Mouse (Mus musculus): ENCODE measurements around the gene Zfp870.
"Not testable (repeated sequence)": the region's sequence is repeated elsewhere in the genome, so short reads cannot be mapped to it uniquely, and the experiment has no call there.

Gene Zfp870

DNA sequence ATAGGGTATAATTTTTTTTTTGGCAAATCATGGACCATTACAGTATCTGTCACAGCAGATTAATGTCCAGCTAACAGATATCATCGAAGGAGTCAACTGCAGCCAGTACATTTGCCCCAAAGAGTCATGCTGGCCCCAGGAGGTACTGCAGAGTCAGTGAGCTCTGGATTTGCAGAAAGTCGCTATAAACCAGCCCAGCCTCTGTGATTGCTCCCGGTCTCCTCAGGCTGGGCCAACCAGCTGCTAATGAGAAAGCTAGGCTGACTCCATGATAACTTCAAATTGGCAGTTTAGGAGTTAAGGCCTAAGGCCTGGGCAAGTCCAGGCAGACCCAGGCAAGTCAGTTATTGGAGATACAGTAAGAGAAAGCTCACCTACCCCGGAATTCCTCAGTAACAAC lies 19.4 kb downstream of the Zfp870 start:
- DNase-seq (ENCODE audit: low spot score in 2 of 2): no peak

DNA sequence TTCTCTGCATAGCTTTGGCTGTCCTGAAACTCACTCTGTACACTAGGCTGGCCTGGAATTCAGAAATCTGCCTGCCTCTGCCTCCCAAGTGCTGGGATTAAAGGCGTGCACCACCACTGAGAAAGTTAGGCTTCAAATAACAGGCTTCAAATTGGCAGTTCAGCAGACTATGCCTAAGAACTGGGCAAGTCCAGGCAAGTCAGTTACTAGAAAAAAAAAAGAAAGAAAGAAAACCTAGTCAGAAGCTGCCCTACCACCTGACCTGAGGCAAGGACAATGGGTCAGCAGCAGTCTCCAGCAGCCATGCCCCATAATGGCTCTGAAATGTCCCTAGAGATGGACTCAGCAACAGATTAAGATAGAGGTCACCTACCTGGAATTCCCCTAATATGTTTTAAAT lies 20.0 kb downstream of the Zfp870 start:
- no peak for DNase-seq (ENCODE audit: low spot score in 2 of 2)

DNA sequence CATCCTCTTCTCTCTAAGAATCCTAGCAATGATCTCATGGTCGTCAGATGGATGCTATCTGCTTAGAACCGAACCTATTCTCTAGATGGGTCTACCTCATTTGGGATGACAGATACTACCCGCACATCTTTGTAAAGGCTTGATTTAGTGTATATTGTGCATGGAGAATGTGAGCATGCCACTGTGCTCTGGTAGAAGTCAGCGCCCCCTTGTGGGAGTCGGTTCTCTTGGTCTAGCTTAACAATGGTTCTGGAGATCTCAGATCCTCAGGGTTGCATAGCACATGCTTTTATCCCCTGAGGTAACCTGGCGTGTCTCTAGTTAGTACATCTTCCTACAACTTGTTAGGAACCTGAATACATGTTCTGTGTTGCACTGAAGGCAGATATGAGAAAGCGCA lies 24.2 kb downstream of the Zfp870 start:
- not testable (repeated sequence) for DNase-seq (ENCODE audit: low spot score in 2 of 2)

DNA sequence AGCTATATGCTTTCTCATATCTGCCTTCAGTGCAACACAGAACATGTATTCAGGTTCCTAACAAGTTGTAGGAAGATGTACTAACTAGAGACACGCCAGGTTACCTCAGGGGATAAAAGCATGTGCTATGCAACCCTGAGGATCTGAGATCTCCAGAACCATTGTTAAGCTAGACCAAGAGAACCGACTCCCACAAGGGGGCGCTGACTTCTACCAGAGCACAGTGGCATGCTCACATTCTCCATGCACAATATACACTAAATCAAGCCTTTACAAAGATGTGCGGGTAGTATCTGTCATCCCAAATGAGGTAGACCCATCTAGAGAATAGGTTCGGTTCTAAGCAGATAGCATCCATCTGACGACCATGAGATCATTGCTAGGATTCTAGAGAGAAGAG lies 34.7 kb downstream of the Zfp870 start:
- DNase-seq (ENCODE audit: low spot score in 2 of 2): not testable (repeated sequence)

DNA sequence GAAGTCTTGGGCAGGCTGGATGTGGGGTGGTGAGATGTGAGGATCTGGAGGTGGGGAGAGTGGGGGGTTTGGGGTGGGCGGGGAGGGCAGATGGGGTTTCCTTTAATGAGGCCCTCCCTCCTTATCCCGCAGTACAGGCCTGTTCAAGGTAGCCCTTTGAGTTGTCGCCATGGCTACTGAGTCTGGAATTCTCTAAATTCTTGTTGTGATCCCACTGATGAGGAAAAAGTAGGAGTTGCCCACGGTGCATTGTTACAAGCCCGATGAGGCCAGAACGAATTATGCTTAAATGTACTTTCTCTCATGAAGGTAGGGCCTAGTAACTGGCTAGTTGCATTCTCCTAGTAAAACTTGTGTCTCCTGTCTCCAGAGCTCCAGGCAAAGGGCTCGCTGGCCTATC lies 39.9 kb downstream of the Zfp870 start:
- no peak for DNase-seq (ENCODE audit: low spot score in 2 of 2)

DNA sequence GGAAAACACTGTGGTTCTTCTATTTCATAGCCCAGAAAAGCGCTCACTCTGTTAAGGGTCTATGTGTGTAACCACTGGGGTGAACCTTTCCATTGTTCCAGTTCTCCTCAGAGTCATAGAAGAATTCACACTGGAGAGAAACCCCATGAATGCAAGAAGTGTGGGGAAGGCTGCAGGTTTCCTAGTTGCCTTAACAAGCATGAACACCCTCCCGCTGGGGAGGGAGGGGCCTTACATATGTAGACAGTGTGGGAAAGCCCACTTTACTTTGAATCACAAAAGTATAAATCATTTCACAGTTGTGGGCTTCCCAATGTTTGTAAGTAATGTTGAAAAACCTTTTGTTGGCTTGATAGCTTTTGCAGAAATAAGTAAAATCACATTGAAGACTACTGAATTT lies 50.1 kb downstream of the Zfp870 start:
- DNase-seq (ENCODE audit: low spot score in 2 of 2): no peak

DNA sequence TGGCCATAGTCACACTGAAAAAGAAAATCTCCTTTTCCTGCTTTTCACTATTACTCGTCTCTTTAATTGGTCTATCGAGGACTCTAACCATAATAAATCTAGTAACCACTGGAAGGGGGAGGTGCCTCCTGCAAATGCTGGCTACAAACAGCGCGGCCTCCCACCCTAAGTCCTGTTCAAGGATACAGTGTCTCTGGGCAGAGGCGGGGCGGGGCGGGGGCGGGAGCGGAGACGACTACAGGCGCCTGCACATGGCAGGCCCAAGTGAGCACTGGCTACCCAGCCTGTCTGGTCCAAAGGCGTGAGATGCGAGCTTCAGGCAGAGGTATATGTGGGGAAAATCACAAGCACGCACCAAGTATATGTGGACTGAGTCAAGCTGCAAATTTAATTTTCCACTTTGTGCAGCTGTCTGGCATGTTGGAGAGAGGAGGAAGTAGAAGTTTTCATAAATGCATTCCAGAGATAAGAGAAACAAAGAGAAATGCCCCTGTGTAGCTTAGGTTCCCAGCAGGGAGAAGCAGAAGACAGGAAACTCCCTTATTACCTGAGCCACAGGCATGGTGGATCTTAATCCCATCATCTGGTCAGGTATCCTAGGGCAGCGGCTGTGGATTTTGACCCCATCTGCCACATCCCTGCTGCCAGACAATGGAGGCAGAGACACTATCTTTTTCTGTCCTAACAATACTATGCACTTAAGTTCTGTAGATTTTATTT lies 52.2 kb downstream of the Zfp870 start:
- no peak for DNase-seq (ENCODE audit: low spot score in 2 of 2)

DNA sequence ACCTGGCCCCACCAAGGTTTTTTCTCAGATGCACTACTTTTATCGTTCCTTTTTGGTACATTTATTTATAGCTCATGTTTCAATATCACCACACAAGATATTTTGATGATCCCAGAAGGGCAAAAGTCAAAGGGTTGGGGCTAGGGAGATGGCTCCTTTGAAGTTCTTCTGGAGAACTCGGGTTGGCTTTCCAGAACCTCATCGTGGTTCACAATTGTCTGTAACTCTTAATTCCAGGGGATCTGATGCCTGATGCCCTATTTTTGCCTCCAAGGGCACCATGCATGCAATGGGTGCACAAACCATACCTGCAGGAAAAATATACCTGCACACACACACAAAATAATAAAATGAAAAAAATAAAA lies 61.0 kb downstream of the Zfp870 start:
- no peak for DNase-seq (ENCODE audit: low spot score in 2 of 2)

DNA sequence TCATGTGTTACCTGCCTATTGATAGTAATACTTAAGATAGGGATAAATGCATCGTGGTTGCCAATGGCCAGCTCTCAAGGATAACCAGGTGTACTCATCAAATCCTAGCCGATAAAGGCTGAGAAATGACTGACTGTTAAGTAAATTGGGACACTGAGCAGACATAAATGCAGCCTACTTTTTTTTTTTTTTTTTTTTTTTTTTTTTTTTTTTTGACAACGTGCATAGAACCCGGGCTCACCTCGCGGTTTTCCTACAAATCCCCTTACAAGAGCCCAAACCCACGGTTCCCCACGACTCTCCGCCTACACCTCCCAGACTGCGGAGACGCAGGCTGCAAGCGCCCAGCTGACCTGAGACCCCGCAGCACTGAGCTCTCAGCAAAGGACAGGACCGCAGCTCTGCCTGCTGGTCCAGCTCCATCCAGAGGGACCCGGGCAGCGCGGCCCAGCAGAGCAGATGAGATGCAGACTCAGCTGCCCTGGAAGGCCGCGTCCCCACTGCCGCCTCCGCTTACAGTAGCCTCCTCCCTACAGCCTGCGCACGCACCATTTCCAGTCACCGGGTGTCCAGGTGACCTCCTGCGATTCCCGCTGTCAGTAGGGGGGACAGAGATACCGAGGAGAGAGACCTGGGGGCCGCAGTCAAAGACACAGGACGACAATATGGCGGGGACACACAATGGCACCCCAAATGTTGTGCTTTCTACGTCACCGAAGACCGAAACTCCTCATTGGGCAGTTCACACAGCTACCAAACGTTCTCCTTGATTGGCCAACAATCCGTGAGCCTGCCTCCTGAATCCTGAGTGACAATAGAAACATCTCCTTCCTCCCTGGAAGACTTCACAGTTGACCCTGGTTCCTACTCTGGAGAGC lies 61.7 kb downstream of the Zfp870 start, which contains the start of gene Zfp799:
Zfp799 (minus strand) TSS at position 722 of the 878 bp plus-strand sequence.
- peak; percentile 66 to 74 for DNase-seq (ENCODE audit: low spot score in 2 of 2)
